Mouse (Mus musculus) megakaryocyte, embryonic 14.5 days (primary cell): ENCODE data around the gene Ap3s2. TPM values are rescaled to one million over a fixed set of nuclear protein-coding genes. Genes with fewer than 3 reads are reported as not detected.

Source experiments
- H3K27me3 ChIP-seq: replicated peaks from 2 replicates; pipeline ENCODE3; 2012; ENCODE audit warnings: inconsistent platforms
- H3K36me3 ChIP-seq: replicated peaks from 2 replicates; pipeline ENCODE3; 2012; ENCODE audit warnings: low read length, inconsistent platforms, mixed read lengths
- H3K4me1 ChIP-seq: 2 replicates; pipeline ENCODE4 v1.6.1; 2012; ENCODE audit warnings: inconsistent platforms
- H3K4me3 ChIP-seq: replicated peaks from 2 replicates; pipeline ENCODE3; 2012; ENCODE audit warnings: moderate library complexity, mild to moderate bottlenecking, inconsistent platforms
- H3K9me3 ChIP-seq: 2 replicates; pipeline ENCODE4 v1.6.1; 2012; ENCODE audit warnings: inconsistent platforms
- FLI1 ChIP-seq: IDR thresholded peaks from 2 replicates; pipeline ENCODE4 v1.6.1; 2012; ENCODE audit warnings: low read length, inconsistent platforms, mixed read lengths
- GATA1 ChIP-seq: IDR thresholded peaks from 3 replicates; pipeline ENCODE4 v1.6.1; 2012; ENCODE audit warnings: mixed read lengths, low read length, inconsistent platforms, borderline replicate concordance
- polyA plus RNA-seq: library from polyadenylated mRNA; stranded (reverse); fragments of >175 nt; gene quantifications from 2 replicates; pipeline ENCODE4 v1.2.3, GENCODE M21; 2012; ENCODE audit warnings: low replicate concordance; ENCODE audit not compliant: insufficient read depth

The Ap3s2 gene
- polyA plus RNA-seq, 1 experiment = 5.0 TPM

DNA sequence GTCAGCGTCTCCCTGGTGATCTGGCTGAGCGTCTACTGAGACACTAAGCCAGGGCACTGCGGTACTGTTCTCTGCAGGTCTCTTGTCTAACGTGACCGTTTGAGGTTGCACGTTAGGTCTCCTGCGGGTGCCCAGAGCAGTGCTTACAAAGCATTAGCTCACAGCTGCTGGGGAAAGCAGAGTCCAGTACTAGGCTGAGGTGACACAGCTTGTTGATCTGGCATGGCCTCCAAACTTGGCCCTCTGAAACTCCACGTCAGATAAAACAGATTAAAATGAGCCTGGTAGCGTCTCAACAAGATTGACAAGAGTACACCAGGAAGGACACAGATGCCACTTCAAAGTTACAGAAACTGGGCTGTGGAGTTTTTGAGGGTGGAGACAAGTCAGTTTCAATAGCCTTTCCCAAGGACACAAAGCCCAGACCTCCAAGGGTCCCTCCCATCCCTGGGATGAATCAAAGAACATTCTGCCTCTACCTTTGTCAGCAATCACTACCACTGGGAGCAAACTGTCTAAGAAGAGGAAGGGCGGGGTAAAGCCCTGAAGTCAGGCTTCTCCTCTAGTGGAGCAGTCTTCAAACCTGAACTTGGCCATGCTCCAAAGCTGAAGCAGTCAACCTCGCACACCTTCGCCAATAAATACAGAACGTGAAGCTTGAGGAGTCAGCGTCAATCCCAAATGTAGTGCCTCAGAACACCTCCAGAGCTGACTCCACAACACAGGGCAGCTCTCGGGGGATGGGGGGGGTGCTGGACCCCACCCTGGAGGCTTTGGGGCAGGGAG is 29.8 kb downstream of the Ap3s2 start:
- Histone ChIP-seq H3K36me3 (peaks cover 65% of the 10 kb centered on the region), H3K4me3 (no peak overlapping the region), H3K9me3 (no peaks in the 10 kb centered on the region), H3K4me1 (peaks cover 6% of the 10 kb centered on the region; the same call in 1 of the 2 replicates), H3K27me3 (no peaks in the 10 kb centered on the region)
- TF ChIP-seq GATA1 (no peak), FLI1 (no peak)

DNA sequence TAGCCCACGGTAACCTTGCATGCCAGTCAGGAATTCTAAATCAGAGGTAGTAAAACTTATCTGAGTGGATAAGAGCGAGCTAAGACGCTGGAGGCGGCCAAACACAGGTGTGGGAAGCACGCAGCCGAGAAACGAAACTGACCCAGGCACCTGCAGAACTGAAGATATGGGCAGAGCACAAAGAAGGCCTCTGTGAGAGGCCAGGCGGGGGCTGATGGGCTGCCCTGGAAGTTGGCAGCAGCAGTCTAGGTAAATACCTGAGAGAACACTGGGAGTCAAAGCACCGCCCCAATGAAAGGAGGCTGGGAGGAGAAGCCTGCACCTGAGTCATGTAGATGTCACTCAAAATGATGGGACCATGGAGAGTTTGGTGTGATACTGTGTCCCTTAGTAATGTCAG is 31.8 kb downstream of the Ap3s2 start:
- Histone ChIP-seq H3K4me3 (no peak overlapping the region), H3K4me1 (peaks cover 6% of the 10 kb centered on the region), H3K36me3 (peaks cover 53% of the 10 kb centered on the region), H3K27me3 (no peaks in the 10 kb centered on the region), H3K9me3 (no peaks in the 10 kb centered on the region)
- no peak for TF ChIP-seq GATA1
- no peak for TF ChIP-seq FLI1

DNA sequence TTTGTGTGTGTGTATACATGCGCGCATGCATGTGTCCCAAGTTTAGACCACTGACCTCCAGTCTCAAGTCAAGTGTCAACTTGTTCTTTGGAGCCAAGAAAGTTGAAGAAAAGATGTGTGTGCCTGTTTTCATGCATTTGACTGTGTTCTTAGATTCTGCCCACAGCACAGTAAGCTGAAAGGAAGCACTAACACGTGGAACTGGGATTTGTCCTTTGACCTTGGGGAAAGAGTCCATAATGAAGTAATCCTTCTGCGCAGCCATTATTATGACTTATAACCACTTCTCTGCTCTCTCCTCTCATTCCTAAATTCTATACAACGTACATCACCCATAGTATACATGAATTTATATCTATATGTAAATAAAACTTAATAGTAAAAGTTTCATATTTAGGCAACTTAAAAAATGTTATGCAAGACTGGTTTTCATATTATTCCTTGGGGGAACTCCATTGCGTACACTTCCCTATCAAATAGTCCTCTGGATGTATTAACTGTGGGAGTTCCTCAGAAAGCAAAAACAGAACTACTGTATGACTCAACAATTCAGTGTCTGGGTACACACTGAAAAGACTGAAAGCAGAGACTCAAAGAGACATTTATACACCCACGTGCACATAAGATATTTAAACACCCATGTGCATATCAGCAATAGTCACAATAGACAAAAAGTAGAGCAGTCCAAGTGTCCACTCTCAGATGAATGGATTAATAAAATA is 36.7 kb downstream of the Ap3s2 start:
- H3K36me3 ChIP-seq = peaks cover 72% of the 10 kb centered on the region
- peaks cover 4% of the 10 kb centered on the region; the same call in 1 of the 2 replicates for H3K4me1 ChIP-seq
- H3K4me3 ChIP-seq = no peak overlapping the region
- H3K27me3 ChIP-seq = no peaks in the 10 kb centered on the region
- H3K9me3 ChIP-seq = no peaks in the 10 kb centered on the region
- TF ChIP-seq FLI1 (no peak), GATA1 (no peak)

DNA sequence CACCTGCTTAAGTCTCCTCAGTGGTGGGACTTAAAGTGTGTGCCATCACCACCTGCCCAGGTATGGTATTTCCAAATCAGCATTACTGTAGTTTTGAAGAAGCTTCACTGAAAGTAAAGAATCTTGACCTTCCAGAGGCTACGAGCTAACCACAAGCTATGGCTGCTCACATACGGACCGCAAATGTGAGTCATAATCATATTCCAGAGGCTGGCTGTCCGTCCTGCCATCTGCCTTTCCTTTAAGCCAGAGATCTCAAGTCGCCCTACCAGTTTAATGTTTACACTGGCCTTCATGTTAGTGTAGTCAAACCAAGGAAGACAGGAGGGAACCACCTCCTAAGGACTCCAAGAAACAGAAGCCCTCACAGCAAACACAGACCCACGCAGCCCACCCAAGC is 38.5 kb downstream of the Ap3s2 start:
- TF ChIP-seq FLI1 = no peak
- no peak for TF ChIP-seq GATA1
- H3K9me3 ChIP-seq = no peaks in the 10 kb centered on the region
- H3K27me3 ChIP-seq = peaks cover under 1% of the 10 kb centered on the region
- peaks cover 65% of the 10 kb centered on the region for H3K36me3 ChIP-seq
- H3K4me1 ChIP-seq = peaks cover 4% of the 10 kb centered on the region
- H3K4me3 ChIP-seq = no peak overlapping the region

DNA sequence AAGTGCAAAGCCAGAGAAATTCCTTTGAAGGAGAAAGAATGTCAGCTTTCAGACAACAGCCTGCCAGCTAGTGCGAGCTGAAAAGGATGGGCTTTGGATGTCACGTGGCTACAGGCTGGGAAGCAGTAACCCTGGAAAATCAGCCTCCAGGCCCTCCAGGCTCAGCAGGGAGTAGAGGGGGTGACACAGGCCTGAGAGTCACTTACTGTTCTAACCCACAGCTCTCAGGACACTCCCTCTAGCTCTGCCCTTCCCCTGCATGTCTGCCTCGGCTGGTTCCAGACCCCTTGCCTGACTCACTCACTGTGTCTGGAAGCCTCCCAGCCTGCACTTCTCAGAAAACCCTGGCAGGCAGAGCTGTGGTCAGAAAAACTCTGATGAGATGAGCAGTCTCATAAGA is 39.5 kb downstream of the Ap3s2 start:
- peaks cover 2% of the 10 kb centered on the region for H3K27me3 ChIP-seq
- peaks cover 66% of the 10 kb centered on the region for H3K36me3 ChIP-seq
- no peak for TF ChIP-seq FLI1
- TF ChIP-seq GATA1 = no peak
- no peak overlapping the region for H3K4me3 ChIP-seq
- peaks cover 6% of the 10 kb centered on the region for H3K4me1 ChIP-seq
- no peaks in the 10 kb centered on the region for H3K9me3 ChIP-seq

DNA sequence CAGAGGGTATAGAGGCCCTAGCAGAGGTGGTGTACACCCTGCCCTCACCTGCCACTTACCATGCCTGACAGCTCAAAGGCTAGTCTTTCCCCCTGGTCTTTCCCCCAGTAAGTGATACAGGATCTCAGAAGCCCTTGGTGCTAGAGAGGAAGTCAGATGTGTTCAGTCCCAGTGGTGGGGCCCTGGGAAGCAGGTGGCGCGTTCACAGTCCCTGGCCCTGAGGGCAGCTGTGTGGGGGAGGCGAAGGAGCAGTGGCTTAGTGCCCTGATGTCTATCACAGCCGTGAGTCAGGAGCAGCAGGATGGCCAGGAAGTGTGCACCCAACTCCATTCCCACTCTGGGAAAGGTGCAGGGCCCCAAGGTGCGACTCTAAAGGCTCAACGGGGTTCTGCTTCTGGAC is 40.4 kb downstream of the Ap3s2 start:
- Histone ChIP-seq H3K36me3 (peaks cover 62% of the 10 kb centered on the region), H3K4me1 (peaks cover 15% of the 10 kb centered on the region), H3K4me3 (no peak overlapping the region), H3K27me3 (peaks cover 7% of the 10 kb centered on the region), H3K9me3 (no peaks in the 10 kb centered on the region)
- TF ChIP-seq GATA1 = no peak
- no peak for TF ChIP-seq FLI1

DNA sequence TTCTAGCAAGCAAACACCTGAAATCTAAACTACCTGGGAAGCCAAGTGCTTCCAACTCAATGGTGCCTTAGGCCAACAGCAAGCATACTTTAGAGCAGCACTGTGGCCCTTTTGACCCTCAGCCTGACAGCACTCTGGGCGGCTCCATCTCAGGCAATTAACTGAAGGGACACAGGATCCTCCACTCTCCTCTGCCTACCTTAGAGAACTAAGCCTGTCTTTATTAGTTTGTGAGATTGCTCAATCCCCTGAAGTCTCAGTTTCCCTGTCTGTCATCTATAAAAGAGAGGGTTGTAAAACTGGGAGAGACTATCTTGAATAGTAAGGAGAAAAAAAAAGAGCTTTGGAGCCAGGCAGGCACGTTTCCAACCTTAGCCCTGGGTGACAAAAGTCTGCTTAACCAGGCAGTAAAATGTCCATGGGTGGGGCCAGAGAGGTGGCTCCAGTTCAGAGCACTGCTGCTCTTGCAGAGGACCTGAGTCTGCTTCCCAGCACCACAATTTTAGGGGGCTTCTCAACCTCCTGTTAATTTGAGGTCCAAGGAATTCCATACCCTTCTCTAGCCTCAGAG is 41.9 kb downstream of the Ap3s2 start:
- H3K27me3 ChIP-seq = peaks cover 15% of the 10 kb centered on the region
- TF ChIP-seq FLI1 = no peak
- TF ChIP-seq GATA1 = no peak
- H3K36me3 ChIP-seq = peaks cover 57% of the 10 kb centered on the region
- H3K4me1 ChIP-seq = peaks cover 21% of the 10 kb centered on the region
- H3K9me3 ChIP-seq = no peaks in the 10 kb centered on the region
- no peak overlapping the region for H3K4me3 ChIP-seq

DNA sequence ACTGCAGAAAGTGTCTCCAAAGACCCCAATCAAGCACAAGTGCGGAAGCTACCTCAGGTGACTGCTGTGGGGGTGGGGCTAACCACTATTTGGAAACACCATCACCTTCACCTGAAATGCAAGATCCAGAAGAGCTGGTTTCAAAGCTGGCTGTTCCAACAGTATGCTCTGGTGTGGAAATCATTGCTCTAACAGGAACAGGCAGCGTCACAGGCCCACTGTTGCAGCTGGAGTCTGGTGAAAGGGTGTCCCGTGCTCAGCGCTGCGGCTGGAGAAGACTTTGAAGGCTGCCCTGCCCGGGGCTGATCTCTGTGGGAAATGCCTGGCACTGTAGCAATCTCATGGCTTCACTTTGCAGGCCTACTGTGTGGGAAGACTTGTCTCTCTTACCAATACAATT is 47.0 kb downstream of the Ap3s2 start:
- Histone ChIP-seq H3K27me3 (peaks cover 50% of the 10 kb centered on the region), H3K9me3 (no peaks in the 10 kb centered on the region), H3K36me3 (peaks cover 11% of the 10 kb centered on the region), H3K4me1 (peaks cover 27% of the 10 kb centered on the region), H3K4me3 (no peak overlapping the region)
- TF ChIP-seq FLI1 (no peak), GATA1 (no peak)

DNA sequence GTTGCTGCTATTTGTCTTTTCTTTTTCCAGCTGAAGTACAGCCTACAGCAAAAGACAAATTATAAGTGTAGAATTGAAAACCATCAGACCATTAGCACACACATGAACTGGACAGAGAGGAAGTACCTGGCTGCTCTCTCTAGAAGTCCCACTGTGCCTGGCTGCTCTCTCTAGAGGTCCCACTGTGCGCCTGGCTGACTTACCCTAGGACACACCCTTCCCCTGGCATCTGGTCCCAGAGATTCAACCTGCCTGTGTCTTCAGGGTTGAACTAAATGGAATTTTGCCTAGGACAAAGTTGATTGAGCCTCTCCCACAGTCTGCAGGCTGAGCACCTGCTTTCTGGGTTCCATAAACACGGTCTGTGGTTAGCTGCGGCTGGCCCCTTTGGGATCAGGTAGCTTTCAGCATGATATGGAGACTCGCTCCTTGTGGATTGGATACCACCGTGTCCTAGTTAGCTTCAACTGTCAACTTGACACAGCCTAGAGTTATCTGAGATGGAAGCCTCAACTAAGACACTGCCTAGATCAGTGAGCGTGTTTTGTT is 48.6 kb downstream of the Ap3s2 start:
- no peak for TF ChIP-seq GATA1
- no peak for TF ChIP-seq FLI1
- H3K27me3 ChIP-seq = peaks cover 61% of the 10 kb centered on the region
- H3K4me1 ChIP-seq = peaks cover 26% of the 10 kb centered on the region
- no peaks in the 10 kb centered on the region for H3K9me3 ChIP-seq
- H3K4me3 ChIP-seq = no peak overlapping the region
- peaks cover 7% of the 10 kb centered on the region for H3K36me3 ChIP-seq
